Mouse (Mus musculus): ENCODE data around the gene Neb.

Neb gene

DNA sequence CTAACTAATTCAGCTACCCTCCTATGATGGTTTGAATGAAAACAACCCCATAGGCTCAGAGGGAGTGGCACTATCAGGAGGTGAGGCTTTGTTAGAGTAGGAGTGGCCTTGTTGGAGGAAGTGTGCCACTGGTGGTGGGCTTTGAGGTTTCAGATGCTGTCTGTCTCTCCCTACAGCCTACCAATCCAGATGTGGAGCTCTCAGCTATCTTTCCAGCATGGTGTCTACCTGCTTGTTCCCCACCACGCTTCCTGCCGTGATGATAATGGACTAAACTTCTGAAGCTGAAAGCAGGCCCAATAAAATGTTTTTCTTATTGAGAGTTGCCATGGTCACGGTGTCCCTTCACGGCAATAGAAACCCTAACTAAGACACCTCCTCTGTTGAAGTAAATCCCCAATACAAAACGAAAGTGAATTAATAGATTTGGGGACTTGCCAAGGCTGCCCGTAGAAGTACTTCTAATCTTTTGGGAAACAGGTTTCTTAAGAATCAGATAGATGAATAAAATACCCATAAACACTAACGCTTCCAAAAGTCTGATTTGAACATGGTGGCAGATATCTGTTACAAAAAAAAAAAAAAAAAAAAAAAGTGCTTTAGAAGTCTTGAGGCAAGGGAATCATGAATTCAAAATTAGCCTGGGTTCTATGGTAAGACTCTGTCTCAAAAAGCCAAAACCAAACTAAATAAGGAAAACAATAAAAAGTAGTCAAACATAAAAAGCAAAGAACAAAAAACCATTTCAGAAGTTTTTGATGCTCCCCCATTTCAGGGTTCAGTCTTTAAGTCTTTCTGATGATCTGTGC is 63.1 kb downstream of the Neb start:
- H3K36me3 ChIP-seq (ENCODE audit: insufficient read depth, low read length), result no peaks in the 10 kb centered on the region
- TF ChIP-seq NANOG (IDR thresholded peaks at IDR 0.05; ENCODE audit: borderline replicate concordance, low read length), result no peak
- no peak for TF ChIP-seq CTCF (conservative IDR thresholded peaks at IDR 0.05; ENCODE audit: low read length)
- TF ChIP-seq POU5F1 (IDR thresholded peaks at IDR 0.05; ENCODE audit: borderline replicate concordance, low read length), result no peak
- no peak overlapping the region for H3K4me3 ChIP-seq (replicated peaks; ENCODE audit: low read length)
- peaks cover 2% of the 10 kb centered on the region; the same call in 1 of the 2 replicates for H3K27me3 ChIP-seq (ENCODE audit: insufficient read depth, low read length)
- peaks cover 13% of the 10 kb centered on the region for H3K9me3 ChIP-seq (ENCODE audit: low read length)
- no peaks in the 10 kb centered on the region for H3K4me1 ChIP-seq (replicated peaks; ENCODE audit: low read depth, low read length)

DNA sequence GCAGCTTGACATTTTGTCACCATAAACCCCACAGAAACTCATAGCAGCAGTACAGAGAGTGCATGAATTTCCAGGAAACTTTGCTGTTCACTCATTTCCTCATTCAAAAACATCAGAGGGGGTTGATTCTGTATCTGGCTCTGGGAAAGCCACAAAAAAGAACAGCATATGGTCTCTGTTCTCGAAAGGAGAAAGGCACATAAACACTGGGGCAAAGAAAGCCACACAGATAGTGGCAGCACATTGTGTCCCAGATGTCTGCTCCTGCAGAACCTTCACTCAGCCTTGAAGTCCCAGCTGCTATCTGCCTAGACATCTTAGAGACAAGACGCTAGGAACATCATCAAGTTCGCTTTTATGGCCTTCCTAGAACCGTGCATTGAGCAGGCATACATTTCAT is 67.5 kb downstream of the Neb start:
- no peak for TF ChIP-seq CTCF (conservative IDR thresholded peaks at IDR 0.05; ENCODE audit: low read length)
- no peak for TF ChIP-seq POU5F1 (IDR thresholded peaks at IDR 0.05; ENCODE audit: borderline replicate concordance, low read length)
- TF ChIP-seq NANOG (IDR thresholded peaks at IDR 0.05; ENCODE audit: borderline replicate concordance, low read length), result no peak
- no peak overlapping the region for H3K4me3 ChIP-seq (replicated peaks; ENCODE audit: low read length)
- no peaks in the 10 kb centered on the region for H3K4me1 ChIP-seq (replicated peaks; ENCODE audit: low read depth, low read length)
- peaks cover 13% of the 10 kb centered on the region for H3K9me3 ChIP-seq (ENCODE audit: low read length)
- no peaks in the 10 kb centered on the region for H3K36me3 ChIP-seq (ENCODE audit: insufficient read depth, low read length)
- peaks cover 2% of the 10 kb centered on the region; the same call in 1 of the 2 replicates for H3K27me3 ChIP-seq (ENCODE audit: insufficient read depth, low read length)

DNA sequence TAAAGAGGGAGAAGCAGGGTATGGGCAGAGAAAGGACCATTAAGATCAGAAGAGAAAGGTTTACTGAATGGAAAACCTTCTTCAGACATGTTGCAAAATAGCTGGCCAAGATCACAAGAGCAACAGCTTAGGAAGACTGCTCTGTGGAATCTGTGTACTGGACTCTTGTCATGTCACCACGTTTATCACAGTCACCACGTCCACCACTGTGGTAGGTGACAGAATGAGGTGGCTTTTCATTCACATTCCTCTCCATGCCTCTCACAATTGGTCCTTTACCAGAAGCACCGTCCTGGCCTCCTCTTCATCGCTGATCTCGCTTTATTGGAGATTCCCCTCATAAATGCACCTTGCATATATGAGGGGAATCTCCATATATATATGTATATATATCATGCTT is 71.6 kb downstream of the Neb start:
- Histone ChIP-seq H3K4me3 (replicated peaks; ENCODE audit: low read length) (no peak overlapping the region), H3K4me1 (replicated peaks; ENCODE audit: low read depth, low read length) (no peaks in the 10 kb centered on the region)
- TF ChIP-seq POU5F1 (IDR thresholded peaks at IDR 0.05; ENCODE audit: borderline replicate concordance, low read length), result no peak
- no peak for TF ChIP-seq NANOG (IDR thresholded peaks at IDR 0.05; ENCODE audit: borderline replicate concordance, low read length)
- no peak for TF ChIP-seq CTCF (conservative IDR thresholded peaks at IDR 0.05; ENCODE audit: low read length)

DNA sequence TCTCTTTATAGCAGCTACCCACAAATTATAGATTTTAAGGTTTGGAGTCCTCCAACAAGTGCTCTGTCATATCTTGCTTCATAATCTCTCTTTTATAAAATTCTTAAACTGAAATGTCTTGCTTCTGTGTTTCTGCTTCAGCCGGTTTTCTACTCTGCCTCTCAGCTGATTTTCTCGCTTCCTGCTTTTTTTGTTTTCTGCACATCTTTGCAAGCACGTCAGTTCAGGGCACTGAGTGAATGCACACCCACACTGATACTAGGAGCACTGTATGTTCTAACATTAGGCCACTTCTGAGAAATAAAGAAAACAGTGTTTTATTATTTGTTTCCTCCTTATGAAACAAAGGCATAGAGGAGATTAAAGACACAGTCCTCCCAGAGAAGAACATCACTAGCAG is 73.7 kb downstream of the Neb start:
- no peaks in the 10 kb centered on the region for H3K4me1 ChIP-seq (replicated peaks; ENCODE audit: low read depth, low read length)
- H3K27me3 ChIP-seq (ENCODE audit: insufficient read depth, low read length), result no peaks in the 10 kb centered on the region
- no peak overlapping the region for H3K4me3 ChIP-seq (replicated peaks; ENCODE audit: low read length)
- no peak for TF ChIP-seq CTCF (conservative IDR thresholded peaks at IDR 0.05; ENCODE audit: low read length)
- TF ChIP-seq NANOG (IDR thresholded peaks at IDR 0.05; ENCODE audit: borderline replicate concordance, low read length), result no peak
- TF ChIP-seq POU5F1 (IDR thresholded peaks at IDR 0.05; ENCODE audit: borderline replicate concordance, low read length), result no peak
- no peaks in the 10 kb centered on the region for H3K36me3 ChIP-seq (ENCODE audit: insufficient read depth, low read length)
- H3K9me3 ChIP-seq (ENCODE audit: low read length), result no peaks in the 10 kb centered on the region

More for the DNA sequence above, 71.6 kb downstream of the Neb start:
- Histone ChIP-seq H3K27me3 (ENCODE audit: insufficient read depth, low read length) (peaks cover 2% of the 10 kb centered on the region; the same call in 1 of the 2 replicates), H3K9me3 (ENCODE audit: low read length) (no peaks in the 10 kb centered on the region), H3K36me3 (ENCODE audit: insufficient read depth, low read length) (no peaks in the 10 kb centered on the region)

DNA sequence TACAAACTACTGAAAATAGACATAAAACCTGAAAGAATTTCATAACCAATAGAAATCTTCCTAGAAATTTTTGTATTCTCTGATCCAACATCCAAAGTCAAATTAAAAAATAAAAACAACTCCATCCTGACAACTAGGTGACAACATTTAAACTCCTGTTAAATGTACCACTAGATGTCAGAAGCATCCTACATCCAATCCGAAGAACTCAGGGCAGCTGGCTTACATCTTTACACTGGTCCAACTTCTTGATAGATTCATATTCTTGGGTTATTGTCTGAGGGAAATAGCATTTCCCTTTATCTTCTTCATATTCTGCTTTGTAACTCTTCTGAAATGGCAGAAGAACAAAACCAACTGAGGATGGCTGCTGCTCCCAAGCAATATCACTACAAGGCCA is 74.9 kb downstream of the Neb start:
- no peak for TF ChIP-seq CTCF (conservative IDR thresholded peaks at IDR 0.05; ENCODE audit: low read length)
- TF ChIP-seq NANOG (IDR thresholded peaks at IDR 0.05; ENCODE audit: borderline replicate concordance, low read length), result no peak
- no peak for TF ChIP-seq POU5F1 (IDR thresholded peaks at IDR 0.05; ENCODE audit: borderline replicate concordance, low read length)
- Histone ChIP-seq H3K27me3 (ENCODE audit: insufficient read depth, low read length) (no peaks in the 10 kb centered on the region), H3K36me3 (ENCODE audit: insufficient read depth, low read length) (no peaks in the 10 kb centered on the region), H3K4me3 (replicated peaks; ENCODE audit: low read length) (no peak overlapping the region), H3K9me3 (ENCODE audit: low read length) (no peaks in the 10 kb centered on the region), H3K4me1 (replicated peaks; ENCODE audit: low read depth, low read length) (no peaks in the 10 kb centered on the region)

DNA sequence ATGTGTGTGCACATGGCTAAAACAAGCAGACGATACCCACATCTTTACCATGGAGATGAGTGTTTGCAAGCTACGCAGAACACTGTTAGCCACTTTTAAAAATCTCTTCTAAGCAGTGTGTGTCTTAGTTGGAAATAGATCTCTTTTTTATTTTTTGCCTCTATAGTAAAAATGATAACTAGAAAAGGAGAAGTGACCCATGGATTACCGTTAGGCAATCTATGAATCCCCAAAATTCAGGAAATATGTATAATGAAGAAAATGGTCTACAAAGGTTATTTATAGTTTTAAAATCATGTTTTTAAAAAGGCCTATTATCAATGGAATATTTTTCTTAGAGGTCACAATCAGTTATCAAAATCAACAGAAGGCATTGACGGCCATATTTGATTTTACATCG is 80.3 kb downstream of the Neb start:
- Histone ChIP-seq H3K36me3 (ENCODE audit: insufficient read depth, low read length) (no peaks in the 10 kb centered on the region), H3K27me3 (ENCODE audit: insufficient read depth, low read length) (no peaks in the 10 kb centered on the region), H3K9me3 (ENCODE audit: low read length) (no peaks in the 10 kb centered on the region), H3K4me1 (replicated peaks; ENCODE audit: low read depth, low read length) (no peaks in the 10 kb centered on the region), H3K4me3 (replicated peaks; ENCODE audit: low read length) (no peak overlapping the region)
- TF ChIP-seq NANOG (IDR thresholded peaks at IDR 0.05; ENCODE audit: borderline replicate concordance, low read length) (no peak), CTCF (conservative IDR thresholded peaks at IDR 0.05; ENCODE audit: low read length) (no peak), POU5F1 (IDR thresholded peaks at IDR 0.05; ENCODE audit: borderline replicate concordance, low read length) (no peak)

DNA sequence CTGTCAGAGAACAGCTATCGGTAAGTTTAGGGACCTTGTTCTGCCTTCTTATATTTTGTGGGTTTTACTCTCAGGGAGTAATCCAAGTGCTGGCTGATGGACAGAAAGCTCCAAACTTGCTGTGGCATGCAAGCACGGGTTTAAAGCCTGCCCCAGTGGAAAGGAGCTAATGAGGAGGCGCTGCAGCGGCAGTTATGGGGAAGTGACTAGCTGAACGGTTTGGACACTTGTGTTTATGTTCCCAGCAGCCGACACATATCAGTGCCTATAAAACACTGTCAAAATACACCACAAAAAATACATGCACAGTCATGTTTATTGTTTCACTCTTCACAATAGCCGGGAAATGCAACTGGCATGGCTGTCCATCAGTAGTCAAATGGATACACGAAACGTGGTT is 81.5 kb downstream of the Neb start:
- Histone ChIP-seq H3K9me3 (ENCODE audit: low read length) (no peaks in the 10 kb centered on the region), H3K36me3 (ENCODE audit: insufficient read depth, low read length) (no peaks in the 10 kb centered on the region), H3K4me3 (replicated peaks; ENCODE audit: low read length) (no peak overlapping the region), H3K4me1 (replicated peaks; ENCODE audit: low read depth, low read length) (no peaks in the 10 kb centered on the region), H3K27me3 (ENCODE audit: insufficient read depth, low read length) (no peaks in the 10 kb centered on the region)
- no peak for TF ChIP-seq POU5F1 (IDR thresholded peaks at IDR 0.05; ENCODE audit: borderline replicate concordance, low read length)
- no peak for TF ChIP-seq CTCF (conservative IDR thresholded peaks at IDR 0.05; ENCODE audit: low read length)
- TF ChIP-seq NANOG (IDR thresholded peaks at IDR 0.05; ENCODE audit: borderline replicate concordance, low read length), result no peak

DNA sequence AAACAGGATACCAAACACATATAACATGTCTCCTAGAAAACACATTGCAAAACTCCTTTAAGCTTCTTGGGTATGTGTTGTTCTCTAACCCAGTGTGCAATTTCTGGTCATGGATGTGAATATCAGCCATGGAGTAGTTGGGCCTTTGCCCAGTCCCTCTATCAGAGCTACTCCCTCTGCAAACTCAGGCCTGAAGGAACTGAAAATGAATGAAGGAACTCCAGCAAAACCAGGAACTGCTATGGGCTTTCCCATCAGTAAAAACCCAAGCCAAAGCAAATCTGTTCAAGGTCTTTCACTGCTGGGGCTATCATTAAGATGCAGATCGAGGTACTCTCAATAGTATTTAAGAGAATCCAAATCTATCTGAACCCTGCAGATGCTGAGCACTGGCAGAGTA is 90.8 kb downstream of the Neb start:
- Histone ChIP-seq H3K4me3 (replicated peaks; ENCODE audit: low read length) (no peak overlapping the region), H3K27me3 (ENCODE audit: insufficient read depth, low read length) (no peaks in the 10 kb centered on the region), H3K4me1 (replicated peaks; ENCODE audit: low read depth, low read length) (no peaks in the 10 kb centered on the region), H3K36me3 (ENCODE audit: insufficient read depth, low read length) (no peaks in the 10 kb centered on the region), H3K9me3 (ENCODE audit: low read length) (no peaks in the 10 kb centered on the region)
- TF ChIP-seq NANOG (IDR thresholded peaks at IDR 0.05; ENCODE audit: borderline replicate concordance, low read length) (no peak), POU5F1 (IDR thresholded peaks at IDR 0.05; ENCODE audit: borderline replicate concordance, low read length) (no peak), CTCF (conservative IDR thresholded peaks at IDR 0.05; ENCODE audit: low read length) (no peak)
